Mouse (Mus musculus) ES-CJ7 (cell line): ENCODE results near the gene Rb1.
A peak's percentile ranks its signal among the peaks of the same experiment; 100 is the strongest.

Source experiments
- DNase-seq: peaks from one replicate; pipeline ENCODE4 v3.0.0; 2011; ENCODE audit warnings: low read depth, low spot score

Rb1 gene

DNA sequence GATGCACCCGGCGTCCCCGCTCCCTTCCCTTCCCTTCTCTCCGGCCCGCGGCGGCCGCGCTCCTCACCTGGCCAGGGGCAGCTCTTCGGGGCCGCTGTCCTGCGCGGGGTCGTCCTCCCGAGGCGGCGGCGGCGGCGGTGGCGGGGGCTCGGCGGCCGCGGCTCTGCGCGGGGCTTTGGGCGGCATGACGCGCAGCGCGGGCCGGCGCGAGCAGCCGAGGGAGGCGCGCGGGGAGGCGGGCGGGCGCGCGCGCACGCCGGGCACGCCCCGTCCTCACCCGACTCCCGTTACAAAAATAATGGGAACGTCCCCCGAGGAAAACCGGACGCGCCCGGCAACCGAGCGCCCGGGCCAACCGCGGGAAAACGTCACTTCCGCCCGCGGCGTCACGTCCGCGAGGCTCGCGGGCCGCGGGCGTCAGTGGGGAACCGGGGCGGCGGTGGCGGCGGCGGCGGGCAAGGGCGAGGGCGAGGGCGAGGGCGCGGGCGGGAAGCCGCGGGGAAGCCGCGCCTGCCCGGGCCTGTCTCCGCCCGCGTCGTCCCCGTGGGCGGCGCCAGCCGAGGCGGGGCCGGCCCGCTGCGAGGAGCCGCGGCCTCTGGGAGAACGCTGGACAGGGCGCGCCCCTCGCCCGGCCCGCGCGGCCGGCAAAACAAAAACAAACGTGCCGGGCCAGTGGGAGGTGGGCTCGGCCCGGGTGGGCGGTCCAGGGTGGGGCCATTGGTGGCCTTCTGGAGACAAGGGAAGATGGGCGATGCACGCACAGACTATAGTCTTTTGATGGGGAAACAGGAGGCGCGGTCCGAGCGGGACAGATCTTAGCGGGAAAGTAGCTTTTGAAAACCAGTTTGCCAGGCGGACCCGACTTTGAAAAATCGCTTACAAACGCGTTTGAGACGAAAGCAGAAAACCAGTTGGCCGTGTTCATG, at the start of gene Rb1:
Rb1 (minus strand) TSS at position 367 of the 926 bp plus-strand sequence.
- DNase-seq, result peak; percentile 60

DNA sequence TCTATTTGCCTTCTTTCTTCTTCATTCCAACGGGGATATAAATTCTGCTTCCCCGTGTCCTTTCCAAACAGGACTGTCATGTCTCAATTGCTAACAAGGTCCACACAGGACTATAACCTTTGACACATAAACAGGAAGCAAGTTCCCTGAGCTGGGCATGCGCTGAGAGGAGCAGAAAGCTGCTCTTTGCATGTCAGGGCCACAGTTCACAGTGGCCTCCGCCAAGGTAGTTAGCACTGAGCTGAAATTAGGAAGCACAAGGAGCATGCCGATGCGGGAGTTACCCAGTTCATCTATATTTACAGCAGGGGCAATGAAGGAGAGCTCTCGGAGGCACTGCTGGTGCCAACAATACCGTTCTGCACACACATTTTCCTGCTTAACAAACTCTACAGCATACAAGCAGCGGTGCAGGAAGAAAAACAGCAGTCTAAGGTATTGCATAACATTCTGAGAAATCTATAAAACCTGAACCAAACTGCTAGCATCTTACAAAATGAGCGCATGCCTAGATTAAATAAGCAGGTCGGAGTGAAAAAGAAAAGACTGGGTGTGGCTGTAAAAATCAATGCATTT, 48.8 kb upstream of the Rb1 start:
- DNase-seq, result no peak

DNA sequence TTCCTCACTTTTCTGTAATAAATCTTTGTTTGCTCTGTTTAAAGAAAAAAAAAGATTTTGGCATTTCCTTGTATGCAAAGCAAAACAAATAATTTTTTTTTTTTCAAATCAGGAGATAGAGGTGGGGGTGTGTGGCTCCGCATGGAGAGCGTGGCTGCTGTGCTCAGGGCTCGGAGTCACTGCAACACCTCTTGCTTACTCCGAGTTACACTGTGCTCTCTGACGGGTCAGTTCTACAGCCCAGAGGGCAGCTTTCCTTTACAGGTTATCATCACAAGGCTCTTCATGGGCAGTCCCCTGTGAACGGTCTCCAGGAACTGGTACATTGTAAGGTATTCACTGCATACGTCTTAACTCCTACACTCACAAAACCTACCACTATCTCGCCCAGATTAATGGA, 48.0 kb upstream of the Rb1 start:
- no peak for DNase-seq

DNA sequence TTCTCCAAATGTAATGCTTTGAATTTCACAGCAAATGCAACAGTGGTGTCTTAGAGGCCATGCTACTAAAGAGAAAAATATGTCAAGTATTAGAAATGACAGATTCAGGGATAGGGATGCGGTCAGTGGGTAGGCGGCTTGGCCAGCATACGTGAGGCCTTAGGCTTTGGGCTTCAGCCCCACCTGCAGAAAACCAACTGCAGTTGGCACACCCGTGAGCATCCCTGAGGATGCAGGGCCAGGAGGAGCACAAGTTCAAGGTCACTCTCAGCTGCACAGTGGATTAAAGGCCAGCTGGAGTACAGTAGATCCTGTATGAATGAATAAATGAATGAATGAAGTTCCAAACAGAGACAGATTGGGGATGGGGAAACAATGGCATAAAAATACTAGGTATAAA, 47.4 kb upstream of the Rb1 start:
- no peak for DNase-seq

DNA sequence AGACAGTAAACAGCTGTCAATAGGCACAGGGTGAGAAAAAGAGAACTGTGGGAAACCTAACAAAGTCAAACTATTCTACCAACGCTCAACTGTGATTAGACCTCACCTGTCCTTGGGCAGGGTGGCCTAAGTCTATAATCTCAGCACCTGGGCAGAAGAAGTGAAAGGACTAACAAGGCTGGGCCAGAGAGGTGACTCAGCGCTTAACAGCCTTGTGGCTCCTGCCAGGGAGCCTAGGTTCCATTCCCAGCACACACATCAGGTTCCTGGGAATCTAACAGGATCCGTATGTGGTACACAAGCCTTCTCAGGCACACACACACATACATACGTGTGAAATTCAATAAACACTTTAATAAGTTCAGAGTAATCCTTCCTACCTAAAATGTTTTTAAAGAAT, 46.0 kb upstream of the Rb1 start:
- no peak for DNase-seq

DNA sequence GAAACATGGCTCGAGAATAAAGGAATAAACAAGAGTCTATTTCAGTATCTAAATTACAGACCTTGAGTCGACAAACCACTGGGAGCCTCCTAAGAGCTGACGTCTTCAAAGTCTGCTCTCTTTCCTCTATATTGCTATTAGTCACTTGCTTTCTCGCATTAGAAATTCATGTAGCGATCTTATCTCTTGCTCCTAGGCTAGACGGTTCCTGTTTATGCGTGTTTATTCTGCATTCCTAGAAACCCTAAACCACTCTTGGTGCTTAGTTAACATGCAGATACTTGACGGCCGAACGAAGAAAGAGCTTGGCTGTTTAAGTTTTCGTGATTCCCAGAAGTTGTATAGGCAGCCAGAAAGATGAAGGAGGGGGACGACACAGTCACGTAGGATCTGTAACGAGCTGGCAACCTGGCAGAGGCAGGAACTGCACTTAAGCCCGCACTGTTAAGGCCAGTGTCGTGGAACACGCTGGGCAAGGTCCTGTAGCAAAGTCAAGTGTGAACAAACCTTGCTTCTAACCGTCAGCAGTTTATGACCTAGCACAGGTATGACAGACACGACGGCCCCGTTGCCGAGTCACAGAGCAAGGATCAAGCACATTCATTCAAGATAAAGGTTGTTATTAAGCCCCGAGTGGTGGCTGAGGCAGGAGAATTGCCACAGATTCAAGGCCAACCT, 45.2 kb upstream of the Rb1 start:
- no peak for DNase-seq

DNA sequence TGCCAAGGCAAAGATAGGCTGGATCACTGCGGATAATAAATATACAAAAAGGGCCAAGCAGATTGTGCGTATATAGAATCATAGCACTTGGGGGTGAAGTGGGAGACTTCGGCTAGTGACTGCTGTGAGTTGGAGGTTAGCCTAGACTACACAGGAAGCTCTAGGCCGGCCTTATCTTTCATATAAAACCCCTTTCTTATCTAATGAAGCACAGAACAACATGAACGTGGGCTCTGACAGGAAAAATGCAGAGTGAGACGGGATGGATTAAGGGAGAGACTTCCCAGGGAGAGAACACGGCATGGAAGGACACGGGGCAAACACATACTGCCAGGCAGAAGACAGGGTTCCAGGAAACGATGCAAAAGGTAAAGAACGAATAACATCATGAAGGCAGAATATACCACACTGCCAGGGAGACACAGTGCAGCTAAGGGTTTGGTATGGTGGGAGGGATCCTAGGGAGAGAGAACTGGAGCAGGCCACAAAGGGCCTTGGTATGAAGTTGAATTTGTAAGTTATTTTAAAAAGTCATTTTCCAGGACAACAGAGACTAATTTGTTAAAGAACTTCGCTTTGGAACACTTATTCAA, 44.6 kb upstream of the Rb1 start:
- DNase-seq, result no peak

DNA sequence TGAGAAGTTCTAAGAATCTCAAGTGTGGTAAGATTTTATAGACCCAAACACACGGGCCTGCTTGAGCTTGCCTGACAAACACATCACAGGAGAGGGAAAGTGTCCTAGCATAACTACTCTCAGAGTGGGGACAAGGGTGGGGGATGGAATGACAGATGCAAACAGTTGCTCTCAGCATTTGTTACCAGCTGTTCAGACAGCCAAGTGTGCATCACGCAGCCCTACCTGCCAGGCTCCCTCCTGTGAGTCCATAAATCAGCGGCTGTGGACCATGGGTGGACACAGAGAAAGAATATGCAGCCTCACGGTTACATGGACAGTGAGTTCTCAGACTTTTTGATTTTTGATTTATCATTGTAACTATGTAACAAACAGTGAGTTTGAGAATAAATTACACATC, 44.0 kb upstream of the Rb1 start:
- DNase-seq, result no peak

DNA sequence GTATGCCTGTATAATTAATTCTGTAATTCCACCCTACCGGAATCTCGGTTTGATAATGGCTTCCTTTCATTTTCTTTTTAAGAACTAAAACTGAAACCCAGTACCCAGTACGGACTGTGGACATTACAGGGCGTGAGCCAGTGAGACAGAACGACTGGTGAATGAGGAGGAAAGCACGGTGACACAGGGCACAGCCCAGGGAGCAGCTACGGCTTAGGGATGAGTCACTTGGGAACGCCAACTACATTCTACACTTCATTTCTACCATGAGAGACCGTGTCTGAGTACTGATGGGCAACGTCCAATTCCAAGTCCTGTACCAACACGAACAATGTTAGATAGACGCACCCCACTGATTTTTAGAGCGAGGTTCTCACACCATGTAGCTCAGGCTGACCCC, 43.3 kb upstream of the Rb1 start:
- no peak for DNase-seq

DNA sequence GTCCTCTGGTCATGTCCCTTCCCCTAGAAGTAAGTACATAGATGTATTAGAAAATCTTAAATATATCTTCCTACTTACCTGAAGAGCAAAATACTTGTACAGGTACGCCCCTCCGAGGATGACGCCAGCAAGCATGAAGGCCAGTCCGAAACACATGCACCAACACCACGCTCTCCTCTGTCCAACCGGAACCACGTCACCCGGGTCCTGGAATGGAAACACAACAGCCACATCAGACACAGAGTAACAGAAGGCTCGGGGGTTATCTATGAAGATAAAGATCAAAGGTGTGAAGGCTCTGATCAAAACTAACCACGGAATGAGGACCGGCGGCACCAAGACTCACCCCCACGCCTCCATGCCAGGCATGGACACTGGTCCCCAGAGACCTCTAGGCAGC, 42.6 kb upstream of the Rb1 start:
- no peak for DNase-seq

DNA sequence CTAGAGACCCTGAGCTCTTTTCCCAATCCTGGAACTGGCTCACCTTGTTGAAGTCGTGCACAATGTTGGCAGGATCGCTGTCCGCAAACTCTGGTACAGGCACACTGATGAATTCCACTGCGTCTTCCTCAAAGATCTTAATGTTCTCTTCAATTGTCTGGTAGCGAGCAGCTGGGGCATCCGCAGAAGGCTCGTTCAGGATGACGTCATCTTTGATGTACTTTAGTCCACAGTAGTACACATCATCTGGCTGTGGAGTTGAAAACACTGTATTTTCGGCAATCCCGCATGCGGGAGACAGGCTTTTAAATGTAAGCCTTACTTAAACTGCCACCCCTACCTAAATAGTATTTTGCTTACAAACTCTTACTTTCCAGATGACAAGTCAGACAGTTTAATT, 40.7 kb upstream of the Rb1 start:
- no peak for DNase-seq

DNA sequence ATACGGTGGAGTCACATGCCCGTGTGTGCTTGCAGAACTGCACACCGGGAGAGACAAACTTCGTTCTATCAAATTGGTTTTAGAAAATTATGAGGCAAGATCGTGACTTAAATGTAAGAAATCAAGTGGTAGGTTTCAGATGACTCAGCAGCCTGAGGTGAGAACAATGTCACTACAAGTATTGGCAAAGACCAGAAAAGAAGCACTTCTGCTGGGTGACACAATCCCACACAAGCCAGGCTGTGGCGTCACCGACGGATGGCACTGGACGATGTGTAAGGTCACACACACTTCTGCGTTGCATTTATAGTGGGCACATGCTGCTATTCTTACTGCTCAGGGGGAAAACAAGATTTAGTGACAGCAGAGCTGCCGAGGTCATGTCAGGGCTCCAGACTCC, 38.2 kb upstream of the Rb1 start:
- DNase-seq, result no peak

DNA sequence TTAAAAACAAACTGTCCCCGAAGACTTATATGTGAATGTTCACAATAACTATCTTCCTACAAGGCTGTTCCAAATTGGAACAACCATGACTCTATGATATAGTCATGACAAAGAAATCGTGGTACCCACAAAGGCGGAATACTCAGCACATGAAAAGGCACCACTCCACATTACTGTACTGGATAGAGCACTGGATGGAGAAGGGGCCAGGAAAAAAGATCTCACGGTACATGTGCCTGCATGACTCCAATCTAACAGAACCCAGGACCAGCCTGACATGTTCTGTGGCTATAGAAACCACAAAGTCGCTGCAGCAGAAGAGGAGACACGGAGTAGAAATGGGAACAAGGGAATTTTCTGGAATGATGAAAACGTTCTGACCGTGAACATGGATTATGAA, 29.1 kb upstream of the Rb1 start:
- no peak for DNase-seq

DNA sequence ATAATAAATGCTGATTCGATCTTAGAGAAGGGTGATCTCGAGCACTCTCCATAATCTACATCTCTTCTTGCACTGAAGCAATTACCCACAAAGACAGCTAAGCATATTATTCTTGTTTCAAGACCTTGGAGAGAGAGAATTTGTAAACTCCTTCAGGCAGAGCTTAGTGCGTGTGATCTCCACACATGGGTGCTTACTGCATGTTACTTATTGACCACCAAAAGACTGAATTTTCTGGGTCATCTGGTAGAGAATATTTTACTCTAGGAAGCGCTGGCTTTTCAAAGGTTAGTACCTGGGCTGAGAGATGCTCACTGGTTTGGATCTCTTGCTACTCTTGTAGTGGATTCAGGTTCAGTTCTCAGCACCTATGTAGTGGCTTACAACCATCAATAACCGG, 25.5 kb upstream of the Rb1 start:
- DNase-seq, result no peak

DNA sequence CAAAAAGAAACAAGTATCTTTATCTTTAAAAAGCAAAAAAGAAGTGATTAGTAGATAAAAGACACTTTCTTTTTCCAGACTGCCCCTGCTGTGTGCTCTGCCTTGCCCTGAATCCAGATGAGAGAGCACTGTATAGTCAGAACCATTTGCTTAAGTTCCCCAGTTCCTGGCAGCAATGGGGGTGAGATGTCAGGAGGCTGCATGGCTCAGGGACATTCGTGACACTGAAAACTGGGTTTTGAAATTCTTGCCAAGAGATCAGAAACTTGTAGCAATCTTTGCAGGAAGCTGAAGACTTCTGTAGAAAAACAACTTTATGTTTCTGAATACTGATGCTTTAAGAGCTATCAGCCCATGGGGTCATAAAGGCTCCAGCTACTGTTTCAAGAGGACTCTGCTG, 24.4 kb upstream of the Rb1 start:
- no peak for DNase-seq

DNA sequence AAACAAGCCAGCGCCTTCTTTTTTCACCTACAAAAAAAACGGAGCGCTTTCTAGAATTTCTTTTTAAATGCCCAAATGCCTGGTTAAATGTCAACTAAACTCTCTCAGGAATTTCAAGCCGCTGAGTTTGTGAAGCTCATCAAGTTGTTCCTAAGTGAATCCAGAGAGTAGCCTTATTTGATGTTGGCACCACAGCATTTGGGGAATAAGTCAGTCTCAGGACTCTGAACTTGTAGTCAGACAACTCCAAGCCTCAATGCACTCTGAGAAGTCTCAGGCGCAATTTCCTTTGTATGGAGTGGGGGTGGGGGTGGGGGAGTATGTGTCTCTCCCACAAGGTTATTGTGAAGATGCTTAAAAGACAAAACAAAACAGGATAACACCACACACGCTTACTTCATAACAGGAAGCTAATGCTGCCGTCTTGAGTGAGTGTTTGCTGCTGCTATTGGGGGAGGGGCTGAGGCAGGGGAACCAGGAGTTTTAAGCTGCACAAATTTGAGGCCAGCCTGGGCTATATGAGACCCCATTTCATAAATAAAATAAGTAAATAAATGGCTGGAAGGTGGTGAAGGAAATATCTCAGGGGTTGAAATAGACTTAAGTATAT, 23.5 kb upstream of the Rb1 start:
- no peak for DNase-seq

DNA sequence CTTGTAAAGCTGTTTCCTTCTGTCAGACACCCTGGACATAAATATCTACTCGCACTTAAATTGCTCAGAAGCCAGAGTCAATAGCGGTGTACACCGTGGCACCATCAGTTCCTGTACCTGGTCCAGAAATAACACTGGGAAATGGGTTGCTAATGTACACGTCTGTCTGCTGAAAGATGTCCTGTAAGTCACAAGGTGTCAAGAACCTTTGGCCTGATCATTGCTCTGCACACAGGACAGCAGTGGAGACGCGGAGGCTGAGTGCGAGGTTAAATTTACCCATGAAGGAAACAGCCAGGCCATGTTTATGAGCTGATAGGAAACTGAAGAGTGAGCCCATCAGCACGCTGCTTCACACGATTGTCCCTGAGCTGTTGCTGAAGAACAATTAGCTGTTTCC, 21.7 kb upstream of the Rb1 start:
- DNase-seq, result no peak

DNA sequence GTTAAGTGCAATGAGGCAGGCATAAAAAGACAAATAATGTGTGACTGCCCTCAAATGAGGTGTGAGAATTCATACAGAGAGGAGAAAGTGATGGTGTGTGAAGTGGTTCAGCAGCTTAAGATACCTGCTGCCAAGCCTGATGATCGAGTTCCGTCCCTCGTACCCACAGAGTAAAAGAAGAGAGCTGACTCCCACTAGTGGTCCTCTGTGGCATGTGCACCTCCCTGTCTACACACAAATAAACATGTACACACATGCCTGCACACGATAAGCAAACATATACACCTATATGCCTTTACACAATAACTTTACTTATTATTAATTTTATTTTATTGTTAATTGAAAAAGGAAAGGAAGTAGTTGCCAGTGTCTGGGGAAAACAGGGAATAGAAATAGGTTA, 20.0 kb upstream of the Rb1 start:
- DNase-seq, result peak; percentile 23

DNA sequence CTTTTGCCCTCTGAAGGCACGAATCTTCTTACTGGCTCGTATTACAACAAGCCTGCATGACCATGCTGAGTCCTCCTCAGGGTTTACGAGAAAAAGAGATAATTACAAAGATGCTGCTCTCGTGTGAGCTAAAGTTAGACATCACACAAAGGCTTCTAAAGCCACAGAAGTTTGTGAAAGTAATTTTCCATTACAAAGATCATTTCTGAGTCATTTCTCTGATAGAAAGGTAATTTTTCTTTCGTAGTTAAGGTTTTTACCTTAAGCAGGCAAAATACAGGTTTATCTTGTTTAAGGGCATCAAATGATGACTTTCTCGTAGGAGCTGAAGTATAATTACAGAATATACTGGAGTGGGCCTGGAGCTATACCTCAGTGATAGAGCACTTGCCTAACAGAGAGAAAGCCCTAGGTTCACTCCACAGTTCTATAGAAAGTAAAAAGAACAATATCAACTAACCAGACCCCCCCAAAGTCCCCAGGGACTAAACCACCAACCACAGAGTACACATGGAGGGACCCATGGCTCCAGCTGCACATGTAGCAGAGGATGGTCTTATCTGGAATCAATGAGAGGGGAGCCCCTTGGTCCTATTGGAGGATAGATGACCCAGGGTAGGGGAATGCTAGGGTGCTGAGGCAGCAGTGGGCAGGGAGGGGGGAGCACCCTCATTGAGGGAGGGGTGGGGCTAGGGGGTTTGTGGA, 14.6 kb upstream of the Rb1 start:
- no peak for DNase-seq

DNA sequence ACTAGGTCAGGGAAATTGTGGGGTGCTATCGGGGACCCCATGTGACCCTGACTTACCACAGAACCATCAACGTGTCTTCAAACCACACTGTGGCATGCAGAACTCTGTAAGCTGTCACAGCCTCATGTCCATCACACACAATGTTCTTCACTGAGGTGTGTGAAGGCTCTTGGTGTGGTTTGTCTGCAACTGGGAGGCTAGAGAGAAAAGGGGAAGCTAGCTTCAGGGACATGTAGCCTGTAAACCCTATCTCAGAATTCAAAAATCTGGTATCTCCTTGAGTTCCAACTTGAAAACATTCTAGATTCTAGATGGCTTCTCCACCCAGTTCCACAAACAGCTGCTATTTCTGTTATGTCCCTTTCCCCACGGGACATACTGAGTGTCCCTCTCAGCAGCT, 14.0 kb upstream of the Rb1 start:
- no peak for DNase-seq

DNA sequence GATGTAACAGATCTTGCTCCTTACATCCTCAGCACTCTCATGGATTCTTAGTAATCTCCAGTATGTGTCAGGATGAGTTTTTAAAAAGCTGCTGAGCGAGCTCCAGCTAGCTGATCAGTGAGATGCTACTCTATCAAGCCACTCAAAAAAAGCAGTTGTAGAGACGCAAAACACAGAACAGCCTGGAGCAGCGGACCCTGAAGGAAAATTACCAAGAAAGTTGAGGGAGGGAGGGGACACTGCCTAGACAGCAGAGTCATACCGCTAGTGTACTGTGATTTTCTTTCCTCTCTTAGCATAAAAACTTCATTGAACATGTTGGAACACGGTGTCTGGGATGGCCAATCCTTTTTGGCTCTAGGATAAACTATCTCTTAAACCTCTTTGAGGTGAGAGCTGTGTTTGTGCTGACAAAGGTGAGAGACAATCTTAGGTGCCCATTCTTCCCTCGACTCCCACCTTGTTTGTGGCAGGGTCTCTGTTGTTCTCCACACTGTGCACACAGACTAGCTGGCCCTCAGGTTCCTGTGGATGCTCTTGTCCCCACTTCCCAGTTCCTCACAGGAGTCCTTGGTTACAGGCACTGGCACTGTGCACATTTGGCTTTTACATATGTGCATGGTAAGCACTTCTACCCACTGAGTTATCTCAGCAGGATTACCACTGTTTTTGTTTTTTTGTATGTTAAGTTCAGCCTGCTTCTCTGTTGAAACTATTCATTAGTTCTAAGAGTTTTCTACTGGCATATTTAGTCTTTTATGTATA, 10.9 kb upstream of the Rb1 start:
- no peak for DNase-seq
